Mouse (Mus musculus): Measurements from ENCODE around the gene Slc12a1.

DNA sequence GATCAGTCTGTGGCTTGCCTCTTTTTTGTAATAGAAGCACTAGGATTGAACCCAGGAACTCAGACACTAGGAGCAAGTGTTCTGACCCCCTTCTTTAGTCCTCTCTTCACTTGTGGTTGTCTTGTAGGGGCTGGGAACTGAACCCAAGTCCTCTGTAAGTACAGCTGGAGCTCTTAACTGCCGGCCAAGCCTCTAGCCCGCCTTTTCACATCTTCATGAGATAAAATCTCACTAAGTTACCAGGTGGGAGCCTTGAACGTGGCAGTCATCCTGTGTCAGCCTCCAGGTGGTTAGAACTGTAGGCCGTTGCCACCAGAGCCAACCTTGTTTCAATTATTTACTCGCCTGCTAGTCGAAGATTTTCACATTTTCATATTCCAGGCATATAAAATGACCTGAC is 101.4 kb downstream of the Slc12a1 start:
- no peak for TF ChIP-seq EP300 (optimal IDR thresholded peaks at IDR 0.05)
- no peak for TF ChIP-seq CTCF (IDR thresholded peaks at IDR 0.05; ENCODE audit: low read depth)
